Mouse (Mus musculus): ENCODE data around the gene Mapk3.
"Not testable (repeated sequence)": the region's sequence is repeated elsewhere in the genome, so short reads cannot be mapped to it uniquely, and the experiment has no call there.

Gene Mapk3

DNA sequence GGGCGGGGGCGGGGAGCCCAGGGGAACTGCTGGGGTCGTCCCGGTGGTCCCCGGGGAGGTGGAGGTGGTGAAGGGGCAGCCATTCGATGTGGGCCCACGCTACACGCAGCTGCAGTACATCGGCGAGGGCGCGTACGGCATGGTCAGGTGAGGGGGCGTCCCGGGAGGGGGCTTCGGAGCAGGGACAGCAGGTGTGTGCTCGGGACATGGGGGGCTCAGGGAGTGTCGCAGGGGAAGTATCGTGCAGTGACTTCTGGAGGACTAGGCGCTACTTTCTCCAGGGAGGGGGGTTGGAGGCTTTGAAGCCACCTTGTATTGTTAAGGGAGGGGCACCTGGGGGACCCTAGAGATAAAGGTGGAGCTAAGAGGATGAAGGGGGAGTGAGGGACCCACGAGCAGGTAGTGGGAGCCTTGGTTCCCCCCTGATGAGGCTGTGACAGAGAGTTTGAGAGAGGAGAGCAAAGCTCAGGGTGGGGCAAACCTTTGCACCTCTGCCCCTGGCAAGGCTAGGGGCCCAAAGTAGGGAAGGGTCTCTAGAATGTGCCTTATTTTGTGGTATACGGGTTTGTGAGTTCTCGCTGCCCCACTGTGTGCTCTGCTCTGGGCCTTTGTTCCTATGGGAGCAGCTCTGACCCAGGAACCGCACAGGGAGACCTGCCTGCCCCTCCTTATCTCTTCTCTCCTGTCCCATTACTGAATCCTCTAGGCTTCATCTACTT is 430 bp downstream of the Mapk3 start:
- peak; percentile 6 for DNase-seq (ENCODE audit: low spot score)

DNA sequence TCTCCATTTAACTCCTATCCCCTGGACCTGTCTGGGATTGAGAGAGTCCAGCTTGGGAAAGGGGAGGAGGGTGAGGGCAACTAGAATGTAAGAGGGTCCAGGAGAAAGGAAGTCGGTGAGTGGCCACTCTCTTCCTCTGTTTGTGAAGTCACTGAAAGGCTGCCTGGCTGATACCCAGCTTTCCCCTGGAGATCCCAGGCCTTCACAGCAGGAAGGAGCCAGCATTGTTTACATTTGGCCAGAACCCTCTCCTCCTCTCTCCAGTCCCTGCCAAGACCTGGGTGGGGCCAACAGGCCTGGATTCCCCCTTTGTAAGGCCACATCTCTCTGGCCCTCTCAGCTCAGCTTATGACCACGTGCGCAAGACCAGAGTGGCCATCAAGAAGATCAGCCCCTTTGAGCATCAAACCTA is 996 bp downstream of the Mapk3 start:
- DNase-seq (ENCODE audit: low spot score) = peak; percentile 36

DNA sequence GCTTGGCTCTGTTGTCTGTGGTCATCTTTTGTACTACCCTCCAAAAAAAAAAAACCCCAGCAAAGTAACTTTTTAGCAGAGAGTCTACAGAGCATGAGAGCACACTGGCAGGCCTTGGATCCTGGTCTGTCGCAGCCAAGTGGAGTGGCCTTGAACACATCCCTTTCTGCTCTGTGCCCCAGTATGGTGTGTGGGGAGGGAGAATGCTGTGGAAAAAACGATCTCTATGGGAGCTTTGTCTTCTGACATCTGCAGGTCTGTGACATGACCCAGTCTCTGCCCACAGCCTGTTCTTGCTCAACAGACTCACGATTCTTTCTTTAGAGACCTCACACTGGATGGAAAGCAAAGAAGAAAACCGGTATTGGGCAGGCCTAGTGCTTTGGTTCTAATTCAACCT is 1.6 kb downstream of the Mapk3 start:
- DNase-seq (ENCODE audit: low spot score) = no peak

DNA sequence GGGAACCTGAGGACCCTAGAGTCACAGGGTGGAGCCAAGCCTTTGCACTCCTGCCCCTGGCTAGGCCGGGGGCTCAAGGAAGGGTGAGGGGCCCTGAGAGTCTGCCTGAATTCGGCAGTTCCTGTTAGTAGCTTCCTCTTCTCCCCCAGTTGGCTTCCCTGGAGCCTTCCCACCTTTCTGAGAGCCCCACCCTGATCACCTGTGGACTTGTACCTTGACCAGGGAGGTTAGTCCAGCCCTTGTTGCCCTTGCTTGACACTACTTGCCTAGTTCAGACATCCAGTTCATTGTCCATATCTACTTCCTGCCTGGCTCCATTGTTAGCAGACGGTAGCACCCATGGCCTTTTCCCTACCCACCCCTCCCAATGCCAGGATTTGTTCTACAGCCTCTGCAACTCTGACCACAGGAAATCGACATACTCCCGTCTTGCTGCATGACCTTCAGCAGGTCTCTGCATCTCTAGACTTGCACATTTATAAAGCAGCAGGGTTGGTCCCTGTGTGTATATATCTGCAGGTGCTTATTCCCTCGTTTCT is 2.2 kb downstream of the Mapk3 start:
- DNase-seq (ENCODE audit: low spot score) = no peak

DNA sequence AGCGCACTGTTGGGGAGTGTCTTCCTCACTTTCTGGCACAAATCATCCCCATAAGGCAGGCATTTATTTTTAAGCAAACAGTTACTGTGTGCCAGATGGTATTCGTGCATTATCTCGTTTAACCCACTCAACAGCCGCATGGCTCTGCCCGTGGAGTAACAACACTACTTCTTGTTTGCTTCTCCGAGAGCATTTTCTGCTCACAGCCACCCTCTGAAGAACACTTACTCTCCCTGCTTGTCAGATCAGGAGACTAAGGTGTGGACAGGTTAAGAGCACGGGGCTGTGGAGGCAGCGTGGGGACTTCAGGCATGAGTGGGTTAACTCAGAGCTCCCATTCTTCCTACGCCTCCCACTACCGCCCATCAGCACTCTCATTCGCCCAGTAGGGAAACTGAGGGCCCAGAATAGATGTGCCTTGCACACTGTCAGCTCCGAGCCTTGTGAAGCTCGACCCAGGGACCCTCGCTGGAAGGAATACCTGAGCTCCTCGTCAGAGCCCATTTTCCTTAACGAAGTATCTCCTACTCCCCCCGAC is 3.1 kb downstream of the Mapk3 start:
- DNase-seq (ENCODE audit: low spot score) = no peak

DNA sequence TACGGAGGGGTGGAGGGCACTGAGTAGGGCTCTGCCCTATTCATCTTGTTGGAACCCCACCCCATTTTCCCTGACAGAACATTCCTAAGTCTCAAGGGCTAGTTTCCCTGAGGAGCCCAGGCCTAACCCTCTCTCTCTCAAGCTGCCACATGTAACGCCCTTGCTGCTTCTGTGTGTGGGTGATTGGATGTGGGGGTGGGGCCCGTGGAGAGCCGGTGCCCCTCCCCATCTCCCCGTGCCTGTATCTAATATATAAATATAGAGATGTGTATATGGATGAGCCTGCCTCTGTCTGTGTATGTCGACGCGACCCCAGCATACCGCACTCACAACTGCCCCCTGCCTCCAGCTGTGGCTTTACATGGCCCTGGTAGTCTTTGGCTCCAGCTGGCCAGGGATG is 6.1 kb downstream of the Mapk3 start:
- no peak for DNase-seq (ENCODE audit: low spot score)

DNA sequence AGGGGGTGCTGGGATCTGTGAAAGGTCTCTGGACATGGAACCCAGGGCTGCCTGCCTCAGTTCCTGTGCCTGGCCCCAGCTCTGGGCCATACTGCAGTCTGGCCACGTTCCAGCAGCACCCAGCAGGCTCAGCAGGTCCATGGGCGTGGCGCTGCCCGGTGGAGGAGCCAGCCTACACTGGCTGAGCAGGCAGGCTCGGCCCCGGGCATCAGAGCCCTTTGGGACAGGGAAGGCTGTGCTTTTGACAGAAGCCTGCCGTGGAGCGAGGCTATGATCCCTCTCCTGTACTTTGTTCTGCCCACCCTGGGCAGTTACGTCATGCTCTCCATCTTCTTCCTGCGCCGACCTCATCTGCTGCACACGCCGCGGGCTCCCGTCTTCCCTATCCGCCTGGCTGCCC is 6.8 kb downstream of the Mapk3 start, which contains the start of gene Gdpd3:
TSS of gene Gdpd3 (plus strand) at position 134 of the 400 bp plus-strand sequence.
- no peak for DNase-seq (ENCODE audit: low spot score)

DNA sequence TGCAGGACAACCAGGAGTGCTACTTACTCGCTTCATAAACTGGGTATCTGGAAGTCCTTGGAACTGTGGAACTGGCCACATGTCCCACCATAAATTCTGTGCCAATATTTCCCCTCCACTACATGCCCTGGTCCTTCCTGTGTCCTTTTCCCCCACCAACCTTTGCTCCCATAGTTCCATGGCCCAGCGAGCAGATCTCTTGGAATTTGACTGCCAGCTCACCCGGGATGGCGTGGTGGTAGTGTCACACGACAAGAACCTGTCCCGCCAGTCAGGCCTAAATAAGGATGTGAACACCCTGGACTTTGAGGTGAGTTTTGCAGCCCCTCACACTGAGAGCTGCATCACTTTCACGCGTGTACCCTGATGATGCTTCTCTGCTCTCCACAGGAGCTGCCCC is 7.6 kb downstream of the Mapk3 start:
- no peak for DNase-seq (ENCODE audit: low spot score)

DNA sequence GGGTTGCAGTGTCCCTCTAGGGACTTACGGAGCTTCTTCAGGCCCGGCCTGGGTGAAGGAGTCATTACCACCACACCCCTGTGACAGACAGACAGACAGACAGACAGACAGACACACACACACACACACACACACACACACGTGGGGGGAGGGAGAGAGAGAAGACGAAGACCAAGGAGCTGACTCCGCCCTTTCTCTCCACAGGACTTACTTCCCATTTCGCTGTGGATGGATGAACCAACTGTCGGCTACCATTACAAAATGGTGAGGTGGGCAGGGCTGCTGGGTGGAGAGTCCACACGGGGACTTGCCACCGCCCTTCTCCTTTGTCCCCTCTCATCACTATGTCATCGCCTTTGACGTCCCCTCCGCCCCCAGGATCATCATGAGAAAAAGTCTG is 11.4 kb downstream of the Mapk3 start:
- DNase-seq (ENCODE audit: low spot score) = no peak

DNA sequence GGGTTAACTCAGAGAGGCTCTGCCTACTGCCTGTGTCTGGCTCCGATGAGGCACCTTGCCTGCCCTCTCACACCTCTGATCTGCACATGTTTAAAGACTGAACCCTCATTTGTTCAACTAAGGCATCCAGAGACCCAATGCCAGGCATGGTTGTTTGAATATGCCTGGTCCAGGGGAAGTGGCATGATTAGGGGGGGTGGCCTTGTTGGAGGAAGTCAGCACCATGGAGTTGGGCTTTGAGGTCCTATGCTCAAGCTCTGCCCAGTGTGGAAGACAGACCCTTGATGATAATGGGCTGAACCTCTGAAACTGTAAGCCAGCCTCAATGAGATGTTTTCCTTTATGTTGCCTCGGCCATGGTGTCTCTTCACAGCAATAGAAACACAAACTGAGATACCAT is 13.9 kb downstream of the Mapk3 start:
- DNase-seq (ENCODE audit: low spot score) = no peak

DNA sequence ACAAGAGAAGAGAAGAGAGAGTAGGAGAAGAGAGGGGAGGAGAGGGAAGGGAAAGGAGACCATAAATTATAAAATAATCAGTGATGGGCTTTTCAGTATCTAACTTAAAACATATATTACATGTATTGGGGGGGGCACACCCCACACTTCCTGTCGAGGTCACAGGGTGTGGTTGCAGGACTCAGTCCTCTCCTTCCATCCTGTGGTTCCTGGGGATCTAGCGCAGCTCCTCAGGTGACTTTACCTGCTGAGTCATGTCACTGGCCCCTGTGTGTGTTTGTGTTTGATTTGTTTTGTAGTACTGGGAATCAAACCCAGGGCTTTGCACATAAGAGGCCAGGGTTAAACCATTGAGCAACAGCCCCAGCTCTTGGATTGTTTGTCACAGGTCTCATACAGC is 15.1 kb downstream of the Mapk3 start:
- no peak for DNase-seq (ENCODE audit: low spot score)

DNA sequence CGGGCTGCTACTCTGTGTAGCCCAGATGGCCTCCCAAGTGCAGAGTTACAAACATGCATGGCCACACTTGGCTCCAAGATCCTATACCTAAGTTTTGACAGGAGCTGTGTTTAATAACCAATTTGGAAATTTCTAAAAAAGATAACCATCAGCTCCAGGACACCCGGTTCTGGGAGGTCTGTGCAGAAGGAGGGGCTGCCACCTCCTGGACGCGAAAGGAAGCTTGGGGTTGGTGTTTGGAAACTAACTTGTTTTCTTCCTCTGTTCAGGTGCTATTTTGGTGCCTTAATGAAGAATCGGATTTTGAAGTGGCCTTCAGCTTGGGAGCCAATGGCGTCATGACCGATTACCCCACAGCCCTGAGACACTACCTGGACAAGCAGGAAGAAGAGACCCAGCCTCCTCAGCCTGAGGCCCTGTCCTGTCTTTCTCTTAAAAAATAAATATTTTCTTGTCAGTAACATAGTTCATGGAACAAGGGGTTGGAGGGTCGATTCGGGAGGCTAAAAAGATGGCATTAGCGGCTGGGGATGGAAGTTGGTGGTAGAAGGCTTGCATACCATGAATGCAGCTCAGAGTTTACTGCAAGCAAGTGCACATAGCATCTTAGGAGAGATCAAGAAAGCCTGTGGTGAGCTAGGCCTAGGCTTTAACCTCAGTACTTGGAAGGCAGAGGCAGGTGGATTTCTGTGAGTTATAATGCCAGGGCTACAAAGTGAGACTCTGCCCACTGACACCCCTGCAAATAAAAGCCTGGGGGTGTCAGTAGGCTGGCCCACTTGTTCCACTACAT is 16.0 kb downstream of the Mapk3 start:
- no peak for DNase-seq (ENCODE audit: low spot score)

DNA sequence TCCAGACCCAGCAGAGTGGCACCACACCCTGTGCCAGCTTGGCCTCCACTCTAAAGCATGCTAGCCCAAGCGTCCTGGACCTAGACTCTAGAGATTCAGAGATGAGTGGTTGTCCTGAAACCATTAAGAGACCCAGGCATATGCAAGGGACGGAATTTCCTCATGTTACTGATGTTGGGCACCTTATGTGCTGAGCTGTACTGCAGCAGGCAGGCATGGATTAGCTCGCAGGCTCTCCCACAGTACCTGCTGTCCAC is 16.5 kb downstream of the Mapk3 start:
- no peak for DNase-seq (ENCODE audit: low spot score)

DNA sequence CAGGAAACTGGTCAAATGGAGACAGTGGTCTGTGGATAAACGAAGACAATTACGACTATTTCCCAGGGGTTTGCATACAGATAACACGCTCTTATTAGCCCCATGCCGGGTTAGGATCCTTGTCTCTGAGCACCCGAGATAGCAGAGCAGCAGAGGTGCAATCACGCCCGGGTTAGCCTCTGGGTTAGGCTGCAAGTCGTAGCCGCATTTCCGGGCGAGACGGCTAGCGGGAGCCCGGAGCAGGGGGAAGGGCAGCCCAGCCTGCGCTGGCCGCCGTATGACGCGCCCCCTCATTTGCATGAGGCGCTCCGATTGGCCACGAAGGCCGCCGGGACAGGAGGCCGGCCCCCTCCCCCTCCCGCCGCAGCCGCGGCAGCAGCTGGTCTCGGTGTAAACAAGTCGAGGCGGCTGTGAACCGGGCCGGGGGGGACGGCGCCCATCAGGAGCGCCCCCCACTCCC is 17.2 kb downstream of the Mapk3 start, which contains the start of gene Ypel3:
TSS of gene Ypel3 (plus strand) at position 358 of the 460 bp plus-strand sequence.
- peak; percentile 91 for DNase-seq (ENCODE audit: low spot score)

DNA sequence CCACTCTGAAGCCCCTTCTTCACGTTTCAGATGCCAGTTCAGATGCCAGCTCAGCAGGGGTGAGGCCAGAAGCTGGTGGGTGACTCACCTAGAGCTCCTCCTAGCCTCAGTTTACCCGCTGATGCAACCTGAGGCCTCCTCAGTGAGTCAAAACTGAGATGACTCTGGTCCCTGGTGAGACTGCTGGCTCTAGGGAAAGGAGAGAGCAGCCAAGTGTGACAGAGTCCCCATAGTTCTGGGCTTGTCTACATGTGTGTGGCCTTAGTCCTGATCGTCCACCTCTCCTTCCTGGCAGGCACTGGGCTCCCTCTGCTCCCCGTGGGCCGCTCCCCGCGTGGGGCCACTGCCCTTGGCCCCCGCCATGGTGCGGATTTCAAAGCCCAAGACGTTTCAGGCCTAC is 18.1 kb downstream of the Mapk3 start:
- DNase-seq (ENCODE audit: low spot score) = no peak

DNA sequence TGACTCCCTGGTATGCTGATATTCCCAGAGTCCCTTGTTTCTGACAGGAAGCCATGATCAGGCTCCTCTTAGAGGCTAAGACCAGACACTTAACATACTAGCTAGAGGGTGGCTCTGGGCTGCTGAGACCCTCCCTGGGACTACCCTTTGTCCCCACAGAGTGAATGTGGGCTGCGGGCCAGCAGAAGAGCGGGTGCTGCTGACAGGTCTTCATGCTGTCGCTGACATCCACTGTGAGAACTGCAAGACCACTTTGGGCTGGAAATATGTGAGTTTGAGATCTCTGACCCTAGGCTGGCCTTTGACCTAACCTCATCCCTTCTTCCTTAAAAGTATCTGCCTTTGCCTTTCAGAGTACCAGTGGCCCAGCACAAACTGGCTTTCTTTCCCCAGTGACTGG is 18.7 kb downstream of the Mapk3 start:
- DNase-seq (ENCODE audit: low spot score) = no peak

DNA sequence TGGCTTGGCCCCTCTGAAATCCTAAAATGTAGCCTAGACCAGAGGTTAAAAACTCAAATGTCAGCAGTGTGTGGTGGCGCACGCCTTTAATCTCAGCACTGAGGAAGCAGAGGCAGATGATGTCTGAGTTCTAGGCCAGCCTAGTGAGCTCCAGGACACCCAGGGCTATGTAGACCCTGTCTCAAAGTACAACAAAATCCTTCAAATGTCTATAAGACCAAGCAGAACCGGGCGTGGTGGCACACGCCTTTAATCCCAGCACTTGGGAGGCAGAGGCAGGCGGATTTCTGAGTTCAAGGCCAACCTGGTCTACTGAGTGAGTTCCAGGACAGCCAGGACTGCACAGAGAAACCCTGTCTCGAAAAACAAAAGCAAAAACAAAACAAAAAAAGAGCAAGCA is 19.7 kb downstream of the Mapk3 start:
- not testable (repeated sequence) for DNase-seq (ENCODE audit: low spot score)

DNA sequence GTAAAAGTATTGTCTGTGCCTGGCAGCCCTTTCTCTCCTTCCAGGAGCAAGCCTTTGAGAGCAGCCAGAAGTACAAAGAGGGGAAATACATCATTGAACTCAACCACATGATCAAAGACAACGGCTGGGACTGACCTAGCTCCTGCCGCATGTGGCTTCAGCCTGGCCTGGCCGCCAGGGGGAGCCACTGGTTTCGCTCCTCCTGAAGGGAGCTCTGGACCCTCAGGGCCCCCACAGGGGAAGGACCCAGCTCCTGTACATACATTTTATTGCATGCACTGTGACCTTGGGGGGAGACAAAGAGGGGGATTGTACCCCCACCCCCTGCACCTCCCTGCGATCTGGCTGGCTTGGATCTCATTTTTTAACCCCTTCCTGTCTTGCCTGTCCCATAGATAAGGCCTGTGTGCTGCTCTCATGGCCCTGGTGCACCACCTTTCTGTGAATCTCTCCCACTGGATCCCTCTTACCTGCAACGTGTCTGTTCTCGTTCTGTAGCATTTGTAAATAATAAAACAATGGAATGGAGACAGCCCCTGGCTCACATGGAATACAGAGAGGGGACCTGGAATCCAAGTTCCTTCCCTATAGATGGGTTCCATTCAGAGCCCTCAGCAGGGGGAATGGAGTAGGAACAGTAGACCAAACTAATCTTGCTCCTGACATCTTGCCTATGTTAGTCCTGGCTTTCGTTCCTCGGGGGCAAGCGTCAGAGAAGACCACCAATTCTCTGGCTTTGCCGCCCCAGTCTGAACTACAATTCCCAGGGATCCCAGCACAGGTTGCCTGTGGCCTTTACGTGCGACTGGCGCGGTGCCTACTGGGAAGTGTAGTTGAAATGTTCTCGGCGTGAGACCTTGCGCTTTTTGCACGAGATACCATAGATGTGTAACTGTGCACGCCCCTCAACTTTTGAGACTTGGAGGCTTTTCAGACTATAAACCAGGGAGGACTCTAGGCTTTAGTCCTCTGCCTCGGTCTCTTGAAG is 20.9 kb downstream of the Mapk3 start:
- DNase-seq (ENCODE audit: low spot score) = peak; percentile 93

DNA sequence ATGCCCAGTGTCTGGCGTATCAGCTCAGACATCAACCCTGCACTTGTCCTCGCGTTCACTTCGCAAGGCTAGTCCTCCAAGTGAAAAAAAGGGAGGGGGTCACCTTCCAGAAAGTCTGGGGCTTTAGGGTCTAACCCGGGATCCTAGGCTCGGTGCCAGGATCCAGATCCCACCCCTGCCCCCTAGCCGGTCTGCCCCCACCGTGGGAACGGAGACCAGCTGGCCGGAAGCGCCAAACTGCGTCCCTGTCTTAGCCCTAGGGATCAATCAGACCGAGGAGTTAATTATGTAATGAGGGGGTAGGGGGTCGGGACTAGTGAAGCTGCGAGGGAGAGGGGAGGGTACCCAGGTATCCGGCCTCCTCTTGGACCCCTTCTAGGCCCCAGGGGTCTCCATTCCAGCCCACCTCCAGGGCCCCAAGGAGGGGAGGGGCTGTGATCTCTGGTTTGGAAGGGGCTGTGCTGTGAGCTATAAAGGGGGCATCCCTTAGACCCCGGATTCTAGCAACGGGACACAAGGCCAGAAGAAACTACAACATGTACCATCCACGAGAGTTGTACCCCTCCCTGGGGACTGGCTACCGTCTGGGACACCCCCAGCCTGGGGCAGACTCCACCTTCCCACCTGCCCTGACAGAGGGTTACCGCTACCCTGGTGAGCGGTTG is 21.7 kb downstream of the Mapk3 start, which contains the start of gene Tbx6:
TSS of gene Tbx6 (plus strand) at position 513 of the 665 bp plus-strand sequence.
- peak; percentile 54 for DNase-seq (ENCODE audit: low spot score)

DNA sequence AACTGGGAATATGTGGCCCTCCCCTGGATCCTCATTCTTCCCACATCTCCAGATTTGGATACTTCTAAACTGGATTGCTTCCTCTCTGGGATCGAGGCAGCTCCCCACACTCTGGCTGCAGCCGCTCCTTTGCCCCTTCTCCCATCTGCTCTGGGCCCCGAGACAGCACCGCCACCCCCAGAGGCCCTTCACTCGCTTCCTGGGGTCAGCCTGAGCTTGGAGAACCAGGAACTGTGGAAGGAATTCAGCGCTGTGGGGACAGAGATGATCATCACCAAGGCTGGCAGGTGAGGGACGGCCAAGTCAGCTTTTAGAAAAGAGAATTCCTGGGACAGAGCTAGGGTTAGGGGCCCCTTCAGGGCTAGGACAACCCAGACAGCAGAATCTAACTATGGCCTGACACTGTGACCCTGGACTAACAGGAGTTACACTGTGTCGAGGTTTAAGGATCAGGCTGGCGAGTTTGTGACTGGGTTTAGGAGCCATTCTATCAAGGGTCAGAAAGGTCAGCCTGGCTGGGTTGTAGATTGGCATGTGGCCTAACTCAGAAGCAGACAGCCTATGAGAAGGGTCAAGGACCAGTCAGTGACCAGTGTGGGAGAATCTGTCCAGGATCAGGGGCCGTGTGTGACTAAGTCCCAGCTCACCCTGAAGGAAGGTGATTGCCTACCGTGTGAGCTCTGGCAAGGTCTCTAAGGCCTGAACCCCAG is 22.4 kb downstream of the Mapk3 start:
- no peak for DNase-seq (ENCODE audit: low spot score)

DNA sequence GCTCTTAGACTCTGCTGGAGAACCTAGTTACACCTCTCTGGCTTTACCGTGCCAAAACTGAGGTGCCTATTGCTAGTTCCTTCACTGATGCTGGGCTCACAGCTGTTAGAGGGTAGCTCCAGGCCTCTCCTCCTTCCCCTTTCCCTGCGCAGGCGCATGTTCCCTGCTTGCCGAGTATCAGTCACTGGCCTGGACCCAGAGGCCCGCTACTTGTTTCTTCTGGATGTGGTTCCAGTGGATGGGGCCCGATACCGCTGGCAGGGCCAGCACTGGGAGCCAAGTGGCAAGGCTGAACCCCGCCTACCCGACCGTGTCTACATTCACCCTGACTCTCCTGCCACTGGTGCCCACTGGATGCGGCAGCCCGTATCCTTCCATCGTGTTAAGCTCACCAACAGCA is 23.3 kb downstream of the Mapk3 start:
- DNase-seq (ENCODE audit: low spot score) = no peak

Data from retina, embryonic 14.5 days (tissue).